Mouse (Mus musculus): ENCODE data around the gene Olfr1375. TPM values are rescaled to one million over a fixed set of nuclear protein-coding genes. Genes with fewer than 3 reads are reported as not detected.

The Olfr1375 gene
- total RNA-seq, 2 experiments from 2014 or later: not detected

- intact Hi-C loops (cut with DNase I): no loop called here
- DNase-seq (ENCODE audit: extremely low spot score in 1 of 2, low spot score in 2 of 2): peak in 1 of 2 experiments; percentile 35
Measured at GRCm38 (mm10) chr11:51085269-51085668, 37.4 kb downstream of the Olfr1375 start.

Other genes starting within 250 kb of the Olfr1375 start
- 10 to 100 TPM; 63.3 to 63.8 TPM for gene Zfp354c, start 220.4 kb upstream of the Olfr1375 start, total RNA-seq (2021)
- 1 to 10 TPM; 3.9 to 4.3 TPM for gene Zfp879, start 206.6 kb upstream of the Olfr1375 start, total RNA-seq (2021)
- gene Grm6, start 197.4 kb upstream of the Olfr1375 start, total RNA-seq (2021): under 1 TPM in 1 of 2 experiments, not detected in 1; 0.08 TPM
- 1 to 10 TPM; 6.0 to 6.4 TPM for gene Zfp454, start 160.5 kb upstream of the Olfr1375 start, total RNA-seq (2021)
- gene Zfp2, start 131.9 kb upstream of the Olfr1375 start, total RNA-seq (2021): 10 to 100 TPM; 22.7 to 23.4 TPM
- 1 to 10 TPM; 4.8 to 5.2 TPM for gene Zfp354b, start 116.5 kb upstream of the Olfr1375 start, total RNA-seq (2021)
- gene 4933414I15Rik, start 104.3 kb upstream of the Olfr1375 start, total RNA-seq (2021): not detected
- not detected for gene Prop1, start 94.3 kb upstream of the Olfr1375 start, total RNA-seq (2021)
- gene Olfr1378, start 81.6 kb upstream of the Olfr1375 start, total RNA-seq (2021): not detected
- not detected for gene Olfr1377, start 66.1 kb upstream of the Olfr1375 start, total RNA-seq (2021)
- not detected for gene Olfr51, start 44.5 kb upstream of the Olfr1375 start, total RNA-seq (2021)
- gene Olfr54, start 33.9 kb upstream of the Olfr1375 start, total RNA-seq (2021): not detected
- gene Zfp354a, start 11.1 kb downstream of the Olfr1375 start, total RNA-seq (2021): 10 to 100 TPM in 1 of 2 experiments, 1 to 10 TPM in 1; 9.7 to 10.6 TPM
- gene Gm12569, start 172.4 kb downstream of the Olfr1375 start, total RNA-seq (2021): not detected
- 10 to 100 TPM; 90.7 to 99.4 TPM for gene Clk4, start 213.6 kb downstream of the Olfr1375 start, total RNA-seq (2021)
- gene BC049762, start 214.9 kb downstream of the Olfr1375 start, total RNA-seq (2021): not detected
- gene Col23a1, start 241.8 kb downstream of the Olfr1375 start, total RNA-seq (2021): 10 to 100 TPM; 12.1 to 12.4 TPM

Data from left cerebral cortex, postnatal 10 days (tissue).